Mouse (Mus musculus) CH12.LX (cell line): ENCODE measurements at regions not wholly inside any gene's neighbourhood (a gene's known extent, or its start where the extent isn't known, plus 50 kb on each side); places are given as distances from the start of the nearest gene placed in this dataset.

ENCODE experiments used
- EP300 ChIP-seq: IDR thresholded peaks from 2 replicates; pipeline ENCODE4 v1.6.1; 2011; ENCODE audit warnings: low read length, improper control_type of control experiment
- MAFK ChIP-seq: IDR thresholded peaks from 2 replicates; pipeline ENCODE4 v1.6.1; 2011; ENCODE audit warnings: low read length, improper control_type of control experiment; ENCODE audit not compliant: insufficient replicate concordance
- MAZ ChIP-seq: IDR thresholded peaks from 2 replicates; pipeline ENCODE4 v1.6.1; 2012; ENCODE audit warnings: low read depth, mild to moderate bottlenecking, inconsistent platforms, low read length, improper control_type of control experiment, moderate library complexity
- POLR2A ChIP-seq: IDR thresholded peaks from 2 replicates; pipeline ENCODE4 v1.6.1; 2011; ENCODE audit warnings: low read depth, mild to moderate bottlenecking, improper control_type of control experiment, low read length
- RAD21 ChIP-seq: IDR thresholded peaks from 2 replicates; pipeline ENCODE4 v1.6.1; 2011; ENCODE audit warnings: low read depth, mild to moderate bottlenecking, low read length, improper control_type of control experiment, moderate library complexity
- RCOR1 ChIP-seq: conservative IDR thresholded peaks from 2 replicates; pipeline ENCODE4 v1.6.1; 2012; ENCODE audit warnings: low read depth, mild to moderate bottlenecking, inconsistent platforms, low read length, improper control_type of control experiment
- TBP ChIP-seq: conservative IDR thresholded peaks from 2 replicates; pipeline ENCODE4 v1.6.1; 2011; ENCODE audit warnings: low read depth, low read length, improper control_type of control experiment
- TCF12 ChIP-seq: IDR thresholded peaks from 2 replicates; pipeline ENCODE4 v1.6.1; 2014; ENCODE audit warnings: low read depth, mild to moderate bottlenecking, inconsistent platforms, low read length, improper control_type of control experiment

DNA sequence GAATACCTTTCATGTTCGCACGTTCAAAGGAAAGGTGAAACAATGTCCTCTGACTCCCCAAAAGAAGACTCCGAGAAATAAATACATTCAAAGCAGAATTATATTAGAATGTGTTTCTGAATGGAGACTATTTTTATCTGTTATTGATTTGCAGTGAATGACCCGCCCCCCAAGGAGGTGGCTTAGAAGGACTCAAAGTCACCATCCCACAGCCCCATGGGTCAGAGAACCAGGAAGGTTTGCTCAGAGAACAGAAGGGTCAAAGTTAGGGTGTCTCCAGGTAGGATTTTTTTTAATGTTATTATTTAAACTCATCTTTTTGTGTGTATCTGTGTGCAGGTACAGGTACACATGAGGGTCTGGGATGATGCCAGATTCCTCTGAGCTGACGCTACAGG lies 360.4 kb upstream of the Maf start:
- TF ChIP-seq EP300 (no peak), POLR2A (no peak), MAZ (no peak), RAD21 (no peak), TCF12 (no peak), TBP (no peak), MAFK (no peak), RCOR1 (no peak)
